Mouse (Mus musculus) limb, embryonic 11.5 days (tissue): ENCODE data around the gene Wwc2. TPM values are rescaled to one million over a fixed set of nuclear protein-coding genes. Genes with fewer than 3 reads are reported as not detected.

Source experiments
- ATAC-seq: fragments of 200-750 bp; cut with Nextera tagmentation; 2 replicates; pipeline ENCODE4 v1.8.0; 2017; ENCODE audit warnings: low read depth; ENCODE audit not compliant: insufficient number of reproducible peaks, low FRiP score, low TSS enrichment
- DNase-seq: peaks from one replicate; pipeline ENCODE4 v3.0.0-alpha.2; 2015; ENCODE audit warnings: low spot score
- H3K27ac ChIP-seq: fragments of 300-500 bp; sonication (generic); replicated peaks from 2 replicates; pipeline ENCODE4 v1.5.1; 2014; ENCODE audit warnings: low read depth, mild to moderate bottlenecking, low read length
- H3K27me3 ChIP-seq: fragments of 300-500 bp; sonication (generic); 2 replicates; pipeline ENCODE4 v1.6.1; 2014; ENCODE audit warnings: mild to moderate bottlenecking, low read length, mixed read lengths; ENCODE audit not compliant: control insufficient read depth, insufficient read depth
- H3K36me3 ChIP-seq: fragments of 300-500 bp; sonication (generic); 2 replicates; pipeline ENCODE4 v1.6.1; 2014; ENCODE audit warnings: mild to moderate bottlenecking, low read length, moderate library complexity, mixed read lengths; ENCODE audit not compliant: control insufficient read depth, insufficient read depth
- H3K4me1 ChIP-seq: fragments of 300-500 bp; sonication (generic); 2 replicates; pipeline ENCODE4 v1.6.1; 2014; ENCODE audit warnings: low read length, mixed read lengths; ENCODE audit not compliant: control insufficient read depth, insufficient read depth
- H3K4me2 ChIP-seq: fragments of 300-500 bp; sonication (generic); 2 replicates; pipeline ENCODE4 v1.6.1; 2014; ENCODE audit warnings: low read depth, mild to moderate bottlenecking, moderate library complexity; ENCODE audit not compliant: severe bottlenecking
- H3K4me3 ChIP-seq: fragments of 300-500 bp; sonication (generic); 2 replicates; pipeline ENCODE4 v1.5.1; 2014; ENCODE audit warnings: low read depth, low read length
- H3K9ac ChIP-seq: fragments of 300-500 bp; sonication (generic); 2 replicates; pipeline ENCODE4 v1.6.1; 2014; ENCODE audit warnings: mild to moderate bottlenecking, low read length
- H3K9me3 ChIP-seq: fragments of 300-500 bp; sonication (generic); 2 replicates; pipeline ENCODE4 v1.6.1; 2016; ENCODE audit warnings: low read length; ENCODE audit not compliant: control insufficient read depth
- WGBS: fragments of 180-500 bp; shearing (Covaris S2); extraction: QIAGEN DNeasy Blood & Tissue Kit; methylation state at CpG from one replicate; pipeline ENCODE4 v1.1.7; 2014; 5-methylcytosine and 5-hydroxymethylcytosine counted together
- polyA plus RNA-seq: library from polyadenylated mRNA; unstranded; fragments of >200 nt; fragmentation: Nextera tagmentation; extraction: Ambion mirVana; gene quantifications from 2 replicates; pipeline ENCODE4 v1.2.1, GENCODE M21; 2014

The Wwc2 gene
- polyA plus RNA-seq, 1 experiment from 2014 or later: 11.6 TPM

DNA sequence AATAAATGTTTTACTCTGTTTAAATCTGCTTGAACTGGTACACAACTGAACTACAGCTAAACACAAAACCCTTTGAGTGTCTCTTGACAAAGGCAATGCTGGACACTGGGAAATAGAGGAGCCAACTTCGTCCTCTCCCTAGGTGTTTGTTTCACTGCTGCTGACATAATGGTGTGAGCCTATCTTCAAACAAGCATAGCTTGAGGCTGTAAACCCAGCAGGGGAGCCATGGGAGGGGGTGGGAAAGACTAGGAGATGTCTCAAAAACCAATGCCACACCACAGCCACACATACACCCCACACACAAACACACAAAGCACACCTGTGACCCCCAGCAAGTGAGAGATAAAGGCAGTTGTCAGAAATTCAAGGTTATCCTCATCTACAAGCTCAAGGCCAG lies 6.0 kb upstream of the Wwc2 start:
- no peak overlapping the region for H3K4me2 ChIP-seq
- DNase-seq: no peak
- WGBS: 23% methylated on average over 1 of the region's 1 CpGs

DNA sequence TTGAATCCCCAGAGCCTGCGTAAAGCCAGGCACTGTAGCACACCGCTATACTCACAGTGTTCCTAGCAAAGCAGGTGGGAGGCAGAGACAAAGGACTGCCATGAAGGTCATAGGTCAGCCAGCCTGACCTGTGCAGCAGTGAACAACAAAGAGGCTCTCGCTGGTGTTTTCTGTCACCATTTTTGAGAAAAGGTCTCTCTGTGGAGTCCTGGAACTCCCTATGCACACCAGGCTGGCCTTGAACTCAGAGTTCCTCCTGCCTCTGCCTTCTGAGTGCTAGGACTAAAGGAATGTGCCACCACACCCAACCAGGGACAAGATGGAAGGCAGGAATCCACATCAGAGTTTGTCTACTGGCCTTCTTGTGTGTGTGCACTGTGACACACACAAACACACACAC lies 5.4 kb upstream of the Wwc2 start:
- no peak for DNase-seq
- no peaks in the 10 kb centered on the region for H3K36me3 ChIP-seq
- H3K27me3 ChIP-seq: no peaks in the 10 kb centered on the region
- H3K9ac ChIP-seq: no peak overlapping the region
- 90% methylated on average over 3 of the region's 3 CpGs for WGBS
- ATAC-seq: no peak
- no peak overlapping the region for H3K4me2 ChIP-seq
- peaks cover 8% of the 10 kb centered on the region for H3K4me1 ChIP-seq
- no peaks in the 10 kb centered on the region for H3K9me3 ChIP-seq
- no peak overlapping the region for H3K27ac ChIP-seq
- no peak overlapping the region for H3K4me3 ChIP-seq

More for the DNA sequence above, 6.0 kb upstream of the Wwc2 start:
- peaks cover 4% of the 10 kb centered on the region for H3K4me1 ChIP-seq
- no peaks in the 10 kb centered on the region for H3K9me3 ChIP-seq
- no peak overlapping the region for H3K4me3 ChIP-seq
- H3K27ac ChIP-seq: no peak overlapping the region
- ATAC-seq: no peak
- H3K27me3 ChIP-seq: no peaks in the 10 kb centered on the region
- no peak overlapping the region for H3K9ac ChIP-seq
- H3K36me3 ChIP-seq: no peaks in the 10 kb centered on the region

DNA sequence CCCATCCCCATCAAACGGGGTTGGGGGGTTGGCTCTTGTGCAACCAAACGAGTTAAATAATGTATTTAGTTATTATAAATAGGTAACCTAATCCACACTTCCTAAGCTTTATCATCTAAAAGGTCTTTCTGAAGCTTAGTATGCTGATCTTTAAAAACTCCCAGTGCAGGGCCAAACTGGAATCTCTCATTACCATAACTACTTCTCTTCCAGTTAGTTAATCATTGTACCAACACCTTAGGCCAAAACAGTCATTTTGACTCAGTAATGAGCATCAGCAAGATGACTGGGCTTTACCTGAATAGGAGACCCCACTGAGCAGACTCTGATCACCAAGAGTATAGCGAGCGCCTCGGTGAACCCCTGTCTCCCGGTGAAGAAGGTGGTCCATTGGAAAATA lies 4.7 kb upstream of the Wwc2 start:
- Histone ChIP-seq H3K4me3 (no peak overlapping the region), H3K27me3 (no peaks in the 10 kb centered on the region), H3K36me3 (no peaks in the 10 kb centered on the region), H3K4me1 (peaks cover 8% of the 10 kb centered on the region), H3K9ac (no peak overlapping the region), H3K4me2 (no peak overlapping the region), H3K9me3 (no peaks in the 10 kb centered on the region), H3K27ac (no peak overlapping the region)
- WGBS: 86% methylated on average over 6 of the region's 6 CpGs
- ATAC-seq (no peak), DNase-seq (no peak)

DNA sequence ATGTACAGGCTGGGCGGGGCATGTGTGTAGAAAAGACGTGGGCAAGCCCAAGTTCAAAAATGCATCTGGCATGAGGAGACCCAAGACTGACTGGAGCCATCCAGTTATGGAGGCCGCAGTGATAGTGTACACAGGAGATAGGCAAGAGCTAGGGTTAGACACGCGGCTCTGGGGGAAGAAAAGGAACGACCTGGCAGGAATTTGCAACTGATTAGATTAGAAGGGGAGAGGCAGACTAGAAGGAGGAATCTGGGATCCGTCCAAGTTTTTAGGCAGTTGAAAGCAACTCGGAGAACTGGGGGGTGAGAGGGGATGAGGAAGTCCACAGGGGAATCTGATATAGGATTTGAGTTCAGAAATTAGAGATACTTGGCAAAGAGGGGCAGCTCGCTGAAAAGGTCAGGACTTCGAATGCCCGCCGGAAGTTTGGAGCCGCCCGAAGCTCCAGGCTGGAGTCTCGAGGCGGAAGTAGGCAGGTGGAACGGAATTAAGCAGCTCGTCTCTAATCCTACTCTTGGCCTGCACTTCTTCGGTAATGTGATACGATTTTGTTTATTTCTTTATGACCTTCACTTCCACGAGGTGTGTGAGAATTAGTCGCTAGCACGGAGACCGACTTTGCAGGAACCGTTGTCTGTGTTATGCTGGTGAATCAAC lies 4.0 kb upstream of the Wwc2 start:
- ATAC-seq (no peak), DNase-seq (no peak)
- no peak overlapping the region for H3K4me2 ChIP-seq
- H3K4me3 ChIP-seq: no peak overlapping the region
- H3K9ac ChIP-seq: no peak overlapping the region
- WGBS: 69% methylated on average over 25 of the region's 25 CpGs
- H3K27me3 ChIP-seq: no peaks in the 10 kb centered on the region
- no peaks in the 10 kb centered on the region for H3K9me3 ChIP-seq
- H3K27ac ChIP-seq: no peak overlapping the region
- no peaks in the 10 kb centered on the region for H3K36me3 ChIP-seq
- H3K4me1 ChIP-seq: peaks cover 8% of the 10 kb centered on the region

DNA sequence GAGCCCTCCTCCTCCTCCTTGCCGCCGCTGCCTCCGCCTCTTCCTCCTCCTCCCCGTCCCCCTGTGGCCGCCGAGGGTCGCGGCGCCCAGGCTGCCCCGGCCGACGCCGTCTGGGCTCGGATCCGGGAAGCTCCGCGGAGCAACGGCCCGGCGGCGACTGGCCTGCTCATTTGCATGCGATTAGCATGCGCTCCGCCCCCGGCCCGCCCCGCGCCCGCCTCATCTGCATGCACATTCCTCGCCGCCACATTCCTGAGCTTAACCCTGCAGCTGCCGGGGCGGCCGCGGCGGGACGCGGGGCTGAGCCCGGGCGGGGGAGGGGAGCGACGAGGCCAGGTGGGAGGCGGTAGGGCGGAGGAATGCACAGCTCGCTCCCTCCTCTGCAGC lies 345 bp downstream of the Wwc2 start:
- under 1% methylated on average over 40 of the region's 45 CpGs for WGBS
- ATAC-seq: peak; percentile 92
- peaks cover 34% of the 10 kb centered on the region for H3K4me1 ChIP-seq

DNA sequence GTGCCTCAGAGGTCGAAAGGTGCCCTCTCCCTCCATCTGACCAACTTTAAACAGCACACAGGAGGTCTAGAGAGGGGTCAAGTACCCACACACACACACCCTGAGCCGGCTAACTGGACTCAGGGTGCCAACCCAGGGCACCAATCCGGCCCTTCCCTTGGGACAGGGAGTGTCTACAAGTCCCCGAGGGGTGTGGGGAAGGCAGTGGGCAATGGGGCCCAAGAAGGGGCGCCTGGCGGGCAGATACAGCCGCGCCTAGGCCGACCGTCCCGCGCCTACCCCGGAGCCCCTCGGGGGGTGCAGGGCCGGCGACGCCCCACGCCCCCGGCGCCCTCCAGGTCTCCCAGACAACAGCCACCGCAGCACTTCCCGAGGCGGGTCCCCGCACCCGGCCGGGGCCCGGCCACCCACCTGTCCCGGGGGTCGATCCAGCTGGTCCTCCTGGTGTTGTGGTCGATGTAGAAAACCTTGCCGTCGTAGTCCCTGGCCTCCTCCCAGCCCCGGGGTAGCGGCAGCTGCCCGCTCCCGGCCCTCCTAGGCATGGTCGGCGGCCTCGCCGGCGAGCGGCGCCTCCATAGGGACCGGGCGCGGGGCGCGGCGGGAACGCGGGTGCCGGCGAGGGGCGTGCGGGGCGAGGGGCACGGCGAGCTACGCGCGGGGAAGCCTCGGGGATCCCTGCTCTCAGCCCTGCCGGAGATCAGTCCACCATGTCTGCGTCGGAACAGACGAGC lies 904 bp downstream of the Wwc2 start:
- ATAC-seq (peak; percentile 46), DNase-seq (no peak)
- H3K36me3 ChIP-seq: no peaks in the 10 kb centered on the region
- peaks cover 39% of the 10 kb centered on the region for H3K4me1 ChIP-seq
- peak overlapping the region; percentile 83 for H3K4me3 ChIP-seq
- peak overlapping the region; percentile 88 for H3K9ac ChIP-seq
- peak overlapping the region; percentile 90 for H3K4me2 ChIP-seq
- peak overlapping the region; percentile 84 for H3K27ac ChIP-seq
- WGBS: under 1% methylated on average over 66 of the region's 66 CpGs
- no peaks in the 10 kb centered on the region for H3K9me3 ChIP-seq
- H3K27me3 ChIP-seq: no peaks in the 10 kb centered on the region

More for the DNA sequence above, 345 bp downstream of the Wwc2 start:
- H3K36me3 ChIP-seq: no peaks in the 10 kb centered on the region
- peak overlapping the region; percentile 88 for H3K27ac ChIP-seq
- H3K27me3 ChIP-seq: no peaks in the 10 kb centered on the region
- DNase-seq: peak; percentile 99
- H3K9me3 ChIP-seq: no peaks in the 10 kb centered on the region
- H3K4me2 ChIP-seq: peak overlapping the region; percentile 90
- H3K4me3 ChIP-seq: peak overlapping the region; percentile 83
- peak overlapping the region; percentile 88 for H3K9ac ChIP-seq

DNA sequence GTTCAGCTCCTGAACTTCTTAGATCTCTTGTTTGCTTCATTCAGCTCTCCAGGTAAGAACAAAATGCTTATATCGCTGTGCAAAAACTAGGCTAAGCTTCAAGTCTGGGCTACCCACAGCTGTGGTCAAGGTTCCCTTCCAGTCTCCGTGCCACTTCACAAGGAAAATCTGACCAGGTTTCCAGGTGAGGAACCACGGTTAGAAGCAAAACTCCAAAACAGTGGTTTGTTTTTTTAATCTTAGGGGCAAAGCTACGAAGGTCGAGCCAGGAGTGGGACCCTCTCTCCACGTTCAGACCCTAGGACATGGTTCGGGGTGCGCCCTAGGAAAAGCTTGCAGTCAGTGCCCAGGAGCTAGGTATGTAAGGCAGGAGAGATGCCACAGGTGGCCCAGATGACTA lies 1.5 kb downstream of the Wwc2 start:
- WGBS: 14% methylated on average over 8 of the region's 8 CpGs

DNA sequence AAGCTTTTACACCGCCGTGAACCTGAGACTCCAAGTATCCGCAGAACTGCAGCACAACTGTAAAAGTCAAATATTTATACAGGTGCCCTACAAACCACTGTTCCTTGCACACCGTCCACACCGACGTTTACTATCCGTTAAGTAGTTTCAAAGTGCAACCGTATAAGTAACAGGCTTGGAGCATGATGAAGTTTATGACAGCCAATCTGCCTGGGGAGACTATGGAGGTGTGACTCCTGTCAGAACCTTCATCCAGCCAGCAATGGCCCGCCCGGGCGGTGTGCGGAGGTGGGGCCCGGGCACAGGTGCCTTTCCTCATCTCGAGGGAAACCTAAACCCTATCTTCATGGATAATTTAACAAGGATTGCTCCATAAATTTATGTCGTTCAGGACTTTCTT lies 2.6 kb downstream of the Wwc2 start:
- Histone ChIP-seq H3K4me1 (peaks cover 44% of the 10 kb centered on the region), H3K4me3 (no peak overlapping the region), H3K9ac (no peak overlapping the region), H3K36me3 (no peaks in the 10 kb centered on the region), H3K4me2 (no peak overlapping the region), H3K9me3 (no peaks in the 10 kb centered on the region), H3K27me3 (no peaks in the 10 kb centered on the region), H3K27ac (no peak overlapping the region)
- ATAC-seq: no peak
- WGBS: 57% methylated on average over 15 of the region's 15 CpGs
- DNase-seq: no peak

More for the DNA sequence above, 1.5 kb downstream of the Wwc2 start:
- H3K27ac ChIP-seq: no peak overlapping the region
- peak overlapping the region; percentile 88 for H3K9ac ChIP-seq
- no peaks in the 10 kb centered on the region for H3K9me3 ChIP-seq
- H3K4me2 ChIP-seq: peak overlapping the region; percentile 90
- no peaks in the 10 kb centered on the region for H3K36me3 ChIP-seq
- ATAC-seq: no peak
- H3K4me3 ChIP-seq: peak overlapping the region; percentile 83
- peaks cover 42% of the 10 kb centered on the region for H3K4me1 ChIP-seq
- DNase-seq: no peak
- no peaks in the 10 kb centered on the region for H3K27me3 ChIP-seq
